Mouse (Mus musculus): ENCODE data around the gene Mob1a.
"Not testable (repeated sequence)": the region's sequence is repeated elsewhere in the genome, so short reads cannot be mapped to it uniquely, and the experiment has no call there.

The Mob1a gene

GRCm38 (mm10) chr6:83342957-83343356 lies 17.1 kb downstream of the Mob1a start:
- in situ Hi-C loops (cut with MboI): no loop called here

DNA sequence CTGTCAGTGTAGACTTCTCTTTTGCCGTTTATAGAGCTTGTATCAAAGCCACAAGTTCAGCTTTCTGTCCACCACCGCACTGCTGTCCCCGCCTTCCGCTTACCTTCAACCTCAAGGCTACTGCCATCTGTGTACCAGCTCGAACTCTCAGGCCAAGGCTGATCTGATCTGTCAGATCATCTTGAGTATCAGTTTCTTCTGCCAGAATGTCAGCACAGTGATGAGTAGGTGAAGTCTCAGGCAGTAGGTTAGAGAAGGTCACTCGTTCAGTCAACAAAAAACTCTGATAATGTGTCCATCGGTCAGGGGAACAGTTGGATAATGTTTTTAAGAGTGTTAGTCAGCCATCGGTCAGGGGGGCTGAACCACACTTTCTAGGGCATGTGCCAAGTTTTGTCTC lies 19.5 kb downstream of the Mob1a start:
- in situ Hi-C loops (cut with MboI): not testable (repeated sequence)

DNA sequence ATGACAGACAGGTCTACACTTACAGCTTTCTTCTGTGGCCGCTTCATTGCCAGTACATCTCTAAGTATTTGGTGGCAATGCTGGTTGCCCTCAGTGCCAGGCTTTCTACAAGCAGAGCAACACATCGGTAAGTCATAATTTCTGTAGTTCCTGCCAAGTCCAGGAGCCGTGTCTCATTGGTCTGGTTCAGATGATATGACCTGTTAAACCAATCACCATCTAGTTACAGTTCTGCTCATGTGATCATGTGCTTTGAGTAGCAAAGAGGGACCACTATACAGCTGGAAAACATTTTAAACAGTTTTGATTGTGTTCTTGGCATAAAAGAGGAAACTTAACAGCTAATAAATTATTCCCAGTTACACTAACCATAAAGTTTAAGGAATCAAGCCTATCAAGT lies 22.1 kb downstream of the Mob1a start:
- in situ Hi-C loops (cut with MboI): no loop called here

DNA sequence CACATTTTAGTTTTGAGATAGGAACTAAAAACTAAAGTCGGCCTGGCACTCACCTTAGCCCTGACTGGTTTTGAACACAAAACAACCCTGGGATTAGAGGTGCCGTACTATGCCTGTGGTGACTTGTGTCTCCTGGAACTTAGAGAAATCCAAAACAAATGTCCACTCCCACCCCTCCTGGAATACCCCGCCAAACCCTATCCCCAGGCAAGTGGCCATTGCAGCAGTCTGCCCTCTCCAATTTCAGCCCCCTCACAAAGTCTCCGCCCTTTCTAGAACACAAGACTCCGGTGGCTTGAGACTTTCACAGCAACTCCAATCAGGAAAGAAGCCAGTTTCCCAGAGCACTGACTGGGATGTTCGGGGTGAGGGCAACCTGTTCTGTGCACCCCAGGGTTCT lies 23.1 kb downstream of the Mob1a start, which contains the start of gene Bola3:
Gene Bola3, plus strand, starts transcription at position 275 of the 400 bp plus-strand sequence.
- in situ Hi-C loops (cut with MboI): no loop called here

GRCm38 (mm10) chr6:83349274-83349958 lies 23.6 kb downstream of the Mob1a start:
- in situ Hi-C loops (cut with MboI): no loop called here

GRCm38 (mm10) chr6:83350172-83350571 lies 24.4 kb downstream of the Mob1a start:
- in situ Hi-C loops (cut with MboI): no loop called here

DNA sequence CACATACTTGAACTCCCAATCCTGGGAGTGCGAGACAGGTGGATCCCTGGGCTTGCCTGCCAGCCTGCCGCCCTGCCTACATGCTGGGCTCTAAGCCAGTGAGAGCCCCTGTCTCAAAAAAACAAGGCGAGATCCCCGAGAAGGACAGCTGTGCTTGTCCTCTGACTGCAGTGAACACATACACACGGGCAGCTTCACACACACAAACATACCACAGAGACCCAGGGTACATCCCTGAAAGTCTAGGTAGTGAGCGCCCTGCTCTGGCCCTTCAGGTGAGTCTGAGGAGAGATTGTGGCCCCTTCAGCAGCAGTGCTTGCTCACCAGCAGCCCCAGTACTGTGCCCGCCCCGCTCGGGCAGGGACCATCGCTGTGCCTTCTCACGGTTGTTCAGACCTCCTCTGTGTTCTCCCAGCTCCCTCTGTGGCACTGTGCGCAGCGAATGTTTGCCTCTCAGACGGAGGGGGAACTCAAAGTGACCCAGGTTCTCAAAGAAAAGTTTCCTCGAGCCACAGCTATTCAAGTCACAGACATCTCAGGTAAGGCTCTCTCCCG lies 25.1 kb downstream of the Mob1a start:
- in situ Hi-C loops (cut with MboI): no loop called here

GRCm38 (mm10) chr6:83351490-83352160 lies 25.8 kb downstream of the Mob1a start:
- in situ Hi-C loops (cut with MboI): no loop called here

- in situ Hi-C loops (cut with MboI): no loop called here
These were observed 27.0 kb downstream of the Mob1a start for GRCm38 (mm10) chr6:83352666-83353410.

DNA sequence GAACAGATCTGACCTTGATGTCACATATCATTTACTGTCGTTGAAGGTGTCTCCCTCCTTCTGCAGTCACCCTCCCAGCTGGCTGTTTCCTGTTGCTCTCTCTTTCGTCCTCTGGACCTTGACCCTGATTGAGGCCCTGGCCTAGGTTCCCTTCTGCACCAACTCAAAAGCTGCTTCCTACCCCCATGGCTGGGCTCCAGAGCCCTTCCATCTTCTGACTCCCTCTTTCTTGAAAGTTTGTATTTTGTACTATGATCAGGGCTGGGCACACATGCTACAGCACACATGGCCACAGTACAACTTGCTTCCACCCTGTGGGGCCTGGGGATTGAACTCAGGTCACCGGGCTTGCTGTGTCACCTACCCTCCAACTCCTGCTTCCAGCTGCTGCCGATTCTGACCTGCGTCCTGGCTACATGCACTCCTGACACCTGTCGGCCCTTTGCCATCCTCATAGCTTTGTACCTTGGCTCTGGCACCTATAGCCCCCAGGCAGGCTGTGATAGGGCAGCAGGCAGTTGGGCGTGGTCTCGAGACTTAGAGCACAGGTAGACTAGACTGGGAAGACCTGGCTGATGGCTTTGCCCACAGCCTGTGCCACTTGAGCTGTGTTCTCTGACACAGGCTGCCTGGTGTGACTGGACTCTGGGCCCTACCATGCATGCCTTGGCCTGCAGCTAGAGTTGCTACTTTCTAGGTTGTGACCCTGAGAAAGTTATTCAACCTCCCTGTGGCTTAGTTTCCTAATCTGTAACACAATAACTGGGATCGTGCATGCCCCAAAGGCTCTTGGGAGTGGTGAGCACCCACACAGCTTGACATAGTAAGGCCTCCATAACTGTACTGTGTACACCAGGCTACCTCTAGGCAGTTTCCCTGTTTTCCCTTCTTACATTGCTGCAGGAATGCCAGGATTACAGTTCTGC lies 29.3 kb downstream of the Mob1a start:
- in situ Hi-C loops (cut with MboI): loop anchor here (5.0 kb wide), 1 partner anchor 157 kb away; no protein-coding TSS in a partner anchor

GRCm38 (mm10) chr6:83356569-83357138 lies 30.8 kb downstream of the Mob1a start:
- in situ Hi-C loops (cut with MboI): loop anchor here (5.0 kb wide), 1 partner anchor 156 kb away; no protein-coding TSS in a partner anchor

GRCm38 (mm10) chr6:83357436-83357835 lies 31.6 kb downstream of the Mob1a start:
- in situ Hi-C loops (cut with MboI): loop anchor here (5.0 kb wide), 1 partner anchor 155 kb away; no protein-coding TSS in a partner anchor

DNA sequence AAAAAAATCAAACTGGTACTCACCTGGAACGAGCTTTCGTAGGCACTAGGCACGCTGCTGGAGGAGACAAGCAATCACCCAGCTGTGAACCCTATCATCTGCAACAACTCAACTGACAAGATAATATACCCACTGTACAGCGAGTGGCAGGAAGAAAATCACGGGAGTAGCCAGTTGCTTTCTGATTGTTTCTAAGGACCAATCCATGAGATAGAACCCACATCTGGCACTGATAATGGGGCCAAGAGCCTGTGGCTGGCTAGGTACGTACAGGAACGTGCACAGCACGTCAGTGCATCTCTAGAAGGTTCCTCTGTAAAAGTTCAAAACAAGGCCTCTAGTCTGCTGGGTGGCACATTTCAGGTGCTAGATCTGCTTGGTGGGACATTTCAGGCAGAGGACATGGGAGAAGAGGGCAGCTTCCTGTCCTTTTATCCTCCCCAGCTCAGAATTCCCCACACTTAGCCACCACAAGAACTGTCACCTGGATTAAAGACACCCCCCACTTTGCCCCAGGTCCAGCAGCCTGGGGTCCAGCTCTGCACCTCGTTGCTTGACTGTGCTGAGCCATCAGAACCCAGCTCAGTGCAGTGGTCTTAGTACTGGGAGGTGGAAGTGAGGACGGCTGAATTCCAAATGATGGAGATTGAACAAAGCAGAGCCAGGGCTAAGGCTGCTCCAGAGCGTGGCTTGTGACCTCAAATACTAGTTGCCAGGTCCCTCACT lies 35.9 kb downstream of the Mob1a start:
- in situ Hi-C loops (cut with MboI): no loop called here

GRCm38 (mm10) chr6:83363075-83363474 lies 37.3 kb downstream of the Mob1a start:
- in situ Hi-C loops (cut with MboI): no loop called here

- in situ Hi-C loops (cut with MboI): no loop called here
These were observed 44.6 kb downstream of the Mob1a start for GRCm38 (mm10) chr6:83370316-83370965.

DNA sequence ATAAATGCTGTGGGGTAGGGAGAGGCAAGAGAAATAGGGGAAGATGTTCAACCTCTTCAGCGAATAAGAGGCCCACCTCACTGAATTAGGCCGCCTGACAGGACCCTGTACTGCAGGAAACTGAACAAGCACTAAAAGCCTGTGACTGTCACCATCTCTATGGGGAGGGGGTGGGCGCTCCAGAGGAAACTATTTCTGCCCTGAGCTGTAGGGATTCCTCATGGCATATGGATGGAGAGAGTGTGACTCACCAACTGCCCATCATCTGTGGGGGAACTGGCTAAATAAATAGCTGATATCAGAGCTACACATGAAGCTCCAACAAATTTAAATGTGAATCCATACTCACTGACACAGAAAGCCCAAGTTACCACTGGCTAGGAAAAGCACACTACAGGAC lies 45.5 kb downstream of the Mob1a start:
- in situ Hi-C loops (cut with MboI): no loop called here

DNA sequence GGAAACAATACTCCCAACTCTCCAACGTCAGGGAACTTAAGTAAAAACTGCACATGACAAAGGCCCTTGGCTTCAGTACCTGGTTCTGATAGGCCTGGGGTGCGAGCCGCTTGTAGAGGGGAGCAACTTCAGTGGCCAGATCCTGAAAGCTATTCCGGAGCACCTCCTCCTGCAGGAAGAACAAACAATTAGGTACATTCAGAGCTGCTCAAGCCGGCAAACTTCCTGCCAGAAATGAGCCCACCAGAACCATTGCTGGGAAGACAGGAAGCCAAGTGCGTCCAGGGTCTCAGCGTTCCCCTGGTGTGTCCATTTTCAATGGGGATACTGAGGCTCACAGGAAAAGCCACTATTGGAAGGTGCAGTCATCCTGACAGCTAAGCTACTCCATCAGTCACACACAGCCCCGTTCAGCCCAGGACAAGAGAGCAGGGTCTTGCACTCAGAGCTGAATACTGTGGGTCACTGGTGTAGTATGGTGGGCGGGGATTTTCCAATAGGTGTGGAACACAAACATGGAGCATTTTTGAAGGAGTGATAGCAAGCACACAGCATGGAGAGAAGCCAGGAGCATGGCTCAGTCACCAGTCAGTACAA lies 48.0 kb downstream of the Mob1a start:
- in situ Hi-C loops (cut with MboI): no loop called here

- in situ Hi-C loops (cut with MboI): no loop called here
These were observed 56.0 kb downstream of the Mob1a start for GRCm38 (mm10) chr6:83381510-83382491.
